Mouse (Mus musculus): ENCODE results near the gene Zfp385a.

DNA sequence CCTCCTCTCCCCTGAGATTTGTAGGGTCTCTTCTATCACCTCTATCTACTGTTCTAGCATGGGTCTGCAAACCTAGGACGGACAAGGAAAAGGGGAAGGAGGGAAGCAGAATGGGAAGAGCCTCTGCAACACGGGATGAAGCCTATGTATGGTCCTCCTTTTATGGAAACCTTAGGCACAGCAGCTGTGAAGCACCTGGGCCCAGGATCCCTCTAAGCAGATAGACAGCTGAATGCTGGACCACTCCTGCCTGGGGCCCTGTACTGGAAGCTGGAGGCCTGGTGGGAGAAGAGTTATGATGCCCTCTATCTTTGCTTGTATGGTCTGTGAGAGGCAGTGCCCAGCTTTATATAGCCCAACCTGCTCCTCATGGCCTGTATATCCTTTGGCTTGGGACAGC lies 39.3 kb downstream of the Zfp385a start:
- no peak for TF ChIP-seq CTCF (conservative IDR thresholded peaks at IDR 0.05; ENCODE audit: low read length)
- TF ChIP-seq POU5F1 (IDR thresholded peaks at IDR 0.05; ENCODE audit: borderline replicate concordance, low read length): no peak
- TF ChIP-seq NANOG (IDR thresholded peaks at IDR 0.05; ENCODE audit: borderline replicate concordance, low read length): no peak

All from E14TG2a.4 (cell line).